Mouse (Mus musculus): ENCODE results near the gene Ampd3. TPM values are rescaled to one million over a fixed set of nuclear protein-coding genes. Genes with fewer than 3 reads are reported as not detected.

The Ampd3 gene
- 13.6 and 17.0 TPM in 2 replicates for polyA plus RNA-seq (2012; rRNA removed)

DNA sequence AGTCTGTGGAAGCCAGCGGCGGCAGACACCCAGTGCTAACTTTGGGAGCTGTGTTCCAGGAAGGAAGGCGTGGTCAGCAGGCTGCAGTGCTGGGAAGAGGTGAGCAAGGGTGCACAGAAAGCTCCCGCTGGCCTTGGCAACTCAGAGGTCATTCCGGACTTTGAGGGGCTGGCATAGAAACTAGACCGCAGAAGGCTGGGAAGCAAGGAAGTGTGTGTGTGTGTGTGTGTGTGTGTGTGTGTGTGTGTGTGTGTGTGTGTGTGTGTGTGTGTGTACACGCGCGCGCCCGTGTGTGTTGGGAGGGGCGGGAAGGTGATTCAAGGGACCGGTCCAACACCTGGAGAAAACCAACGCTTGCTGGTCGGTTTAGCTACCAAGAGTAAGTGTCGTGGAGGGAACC is at the start of gene Ampd3:
Gene Ampd3 (plus strand): TSS at position 206 of the 400 bp plus-strand sequence.

DNA sequence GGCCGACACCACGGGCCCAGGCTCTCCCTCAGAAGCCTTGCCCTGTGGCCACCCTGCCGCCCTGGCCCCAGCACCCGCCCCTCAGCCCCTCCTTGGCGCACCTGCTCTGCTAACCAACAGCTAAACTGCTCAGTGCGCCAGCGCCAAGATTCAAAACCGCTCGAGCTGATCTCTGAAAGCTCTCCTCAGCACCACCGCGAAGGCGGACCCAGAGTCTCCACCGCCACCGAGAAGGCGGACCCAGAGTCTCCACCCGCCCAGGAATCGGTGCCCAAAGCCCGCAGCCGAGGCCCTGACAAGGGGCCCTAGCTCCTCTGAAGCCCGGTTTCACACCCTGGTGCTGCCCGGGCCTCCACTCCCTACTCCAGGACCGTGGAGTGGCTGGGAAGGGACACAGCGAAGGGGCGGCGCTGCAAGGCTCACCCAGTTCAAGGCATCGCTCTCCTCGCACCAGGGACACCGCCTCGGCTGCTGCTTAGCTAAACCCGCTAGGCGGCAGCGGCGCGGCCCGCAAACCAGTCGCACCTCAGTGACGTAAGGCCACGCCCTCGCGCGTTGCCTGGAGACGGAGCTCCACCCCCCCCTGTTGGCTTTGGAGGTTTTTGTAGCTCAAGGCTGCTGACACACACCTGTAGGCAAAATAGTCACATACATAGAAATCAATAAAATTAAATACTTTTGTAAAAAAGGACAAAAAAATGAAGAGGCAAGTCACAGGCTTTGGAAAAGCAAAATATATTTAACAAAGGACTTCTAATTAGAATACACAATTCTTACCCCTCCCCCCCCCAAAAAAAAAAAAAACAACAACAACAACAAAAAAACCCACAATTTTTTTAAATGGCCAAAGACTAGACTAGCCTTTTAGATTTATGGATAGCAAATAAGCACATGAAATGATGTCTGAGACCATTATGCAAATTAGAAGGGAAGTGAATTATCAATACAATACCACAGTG is 76.2 kb downstream of the Ampd3 start, which contains the start of gene Rnf141:
Gene Rnf141 (minus strand): TSS at position 542 of the 959 bp plus-strand sequence.

Other genes starting within 250 kb of the Ampd3 start
- 68.4 and 71.7 TPM in 2 replicates for gene Sbf2, start 153.3 kb upstream of the Ampd3 start, polyA plus RNA-seq (2012; rRNA removed)
- gene Adm, start 140.5 kb upstream of the Ampd3 start, polyA plus RNA-seq (2012; rRNA removed), result 2.5 and 3.2 TPM in 2 replicates
- 51.4 TPM in 2 replicates for gene Rnf141, start 76.3 kb downstream of the Ampd3 start, polyA plus RNA-seq (2012; rRNA removed)
- 4.1 and 5.6 TPM in 2 replicates for gene Lyve1, start 95.0 kb downstream of the Ampd3 start, polyA plus RNA-seq (2012; rRNA removed)
- gene Mrvi1, start 214.3 kb downstream of the Ampd3 start, polyA plus RNA-seq (2012; rRNA removed), result 0.76 and 1.0 TPM in 2 replicates

Measured in central nervous system, embryonic 18 days (tissue).